Mouse (Mus musculus) forebrain, embryonic 10.5 days (tissue): Measurements from ENCODE around the gene Slf2. TPM values are rescaled to one million over a fixed set of nuclear protein-coding genes. Genes with fewer than 3 reads are reported as not detected.

Experiments
- DNase-seq: peaks from one replicate; pipeline ENCODE4 v3.0.0-alpha.2; 2017; ENCODE audit warnings: low spot score; ENCODE audit errors: extremely low spot score
- H3K27ac ChIP-seq: fragments of 300-500 bp; sonication (generic); 2 replicates; pipeline ENCODE4 v1.5.1; 2016; ENCODE audit warnings: mild to moderate bottlenecking
- H3K27me3 ChIP-seq: fragments of 300-500 bp; sonication (generic); 2 replicates; pipeline ENCODE4 v1.6.1; 2016; ENCODE audit warnings: mild to moderate bottlenecking; ENCODE audit not compliant: poor library complexity, severe bottlenecking
- H3K36me3 ChIP-seq: fragments of 300-500 bp; sonication (generic); replicated peaks from 2 replicates; pipeline ENCODE4 v1.6.1; 2016; ENCODE audit warnings: mild to moderate bottlenecking, moderate library complexity
- H3K4me1 ChIP-seq: fragments of 300-500 bp; sonication (generic); 2 replicates; pipeline ENCODE4 v1.6.1; 2016
- H3K4me3 ChIP-seq: fragments of 300-500 bp; sonication (generic); 2 replicates; pipeline ENCODE4 v1.5.1; 2016; ENCODE audit warnings: mild to moderate bottlenecking, moderate library complexity
- H3K9me3 ChIP-seq: fragments of 300-500 bp; sonication (generic); 2 replicates; pipeline ENCODE4 v1.6.1; 2016; ENCODE audit warnings: mild to moderate bottlenecking, moderate library complexity
- WGBS: fragments of 180-500 bp; shearing (Covaris S2); methylation state at CpG from one replicate; pipeline ENCODE4 v1.1.7; 2016; 5-methylcytosine and 5-hydroxymethylcytosine counted together
- polyA plus RNA-seq: library from polyadenylated mRNA; unstranded; fragments of >200 nt; fragmentation: Nextera tagmentation; extraction: Ambion mirVana; gene quantifications from 2 replicates; pipeline ENCODE4 v1.2.1, GENCODE M21; 2016

Slf2 gene
- polyA plus RNA-seq, 1 experiment from 2014 or later: 53.9 TPM

DNA sequence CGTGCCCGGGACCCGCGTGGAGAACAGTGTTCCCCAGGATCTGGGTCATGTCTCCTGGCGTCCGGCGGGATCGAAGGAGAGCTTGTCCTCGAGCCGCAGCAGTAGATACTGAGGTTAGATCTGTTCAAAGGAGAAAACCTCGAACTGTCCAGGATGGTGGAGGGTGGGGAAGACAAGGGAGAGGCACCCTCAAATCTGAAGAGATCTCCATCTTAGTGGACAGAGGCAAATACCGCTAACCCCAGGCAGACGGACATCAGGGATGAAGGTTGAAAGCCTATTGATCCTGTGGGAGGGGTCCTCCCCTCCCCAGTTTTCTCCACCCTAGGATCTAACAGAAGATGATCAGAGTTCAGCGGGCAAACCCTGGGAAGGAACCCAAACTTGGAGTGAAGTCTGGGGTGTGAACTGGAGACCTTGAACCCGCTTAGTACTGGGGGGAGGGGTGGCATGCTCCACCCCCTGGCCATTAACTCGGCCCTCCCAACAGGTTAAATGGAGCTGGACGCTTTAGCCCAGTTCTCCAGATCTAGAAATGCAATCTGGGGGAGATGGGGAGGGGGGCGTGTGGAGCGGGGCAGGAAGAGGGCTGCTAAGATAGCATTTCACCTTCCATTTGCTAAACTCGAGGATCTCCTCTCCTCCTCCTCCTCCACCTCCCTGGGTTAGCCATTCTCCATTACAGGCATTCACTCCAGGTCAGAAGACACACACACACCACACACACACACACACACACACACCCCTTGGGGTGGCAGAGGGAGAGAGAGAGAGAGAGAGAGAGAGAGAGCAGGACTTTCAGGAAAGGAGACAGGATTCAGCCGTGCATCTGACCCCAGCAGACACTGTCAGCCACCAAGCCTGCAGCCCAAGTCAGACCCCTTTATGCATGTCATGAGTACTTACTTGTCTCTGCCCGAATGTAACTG, 58.9 kb downstream of the Slf2 start:
- Histone ChIP-seq H3K9me3 (no peaks in the 10 kb centered on the region), H3K27me3 (peaks cover 33% of the 10 kb centered on the region), H3K27ac (peak overlapping the region; percentile 88), H3K36me3 (peaks cover 10% of the 10 kb centered on the region), H3K4me1 (peaks cover 49% of the 10 kb centered on the region), H3K4me3 (peak overlapping the region; percentile 79)
- no peak for DNase-seq
- 8% methylated on average over 22 of the region's 22 CpGs for WGBS

DNA sequence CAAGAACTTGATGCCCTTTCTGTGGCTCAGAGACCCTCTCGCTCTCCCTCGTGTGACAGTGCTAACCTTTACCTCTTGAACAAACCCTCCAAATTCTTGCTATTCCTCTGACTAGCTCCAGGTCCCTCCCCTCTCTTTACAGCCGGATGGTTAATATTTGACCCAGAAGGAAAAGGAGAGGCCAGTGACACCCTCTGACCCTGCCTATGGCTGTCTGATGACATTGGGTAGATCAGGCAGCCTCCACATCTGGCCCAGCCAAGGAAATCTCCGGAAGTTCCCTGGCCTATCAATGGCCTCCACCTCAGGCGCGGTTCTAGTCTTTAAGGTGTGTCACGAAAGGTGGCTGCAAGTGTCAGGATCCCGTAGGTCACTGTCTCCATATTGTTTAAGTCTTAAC, 60.1 kb downstream of the Slf2 start:
- H3K9me3 ChIP-seq: no peaks in the 10 kb centered on the region
- 78% methylated on average over 8 of the region's 8 CpGs for WGBS
- H3K4me1 ChIP-seq: peaks cover 49% of the 10 kb centered on the region
- no peak for DNase-seq
- 0 out of 2 replicates have a peak overlapping the region, but pooled peaks have one; percentile 53 for H3K27ac ChIP-seq
- peaks cover 10% of the 10 kb centered on the region for H3K36me3 ChIP-seq
- peak overlapping the region; percentile 79; the same call in 1 of the 2 replicates for H3K4me3 ChIP-seq
- H3K27me3 ChIP-seq: peaks cover 33% of the 10 kb centered on the region

DNA sequence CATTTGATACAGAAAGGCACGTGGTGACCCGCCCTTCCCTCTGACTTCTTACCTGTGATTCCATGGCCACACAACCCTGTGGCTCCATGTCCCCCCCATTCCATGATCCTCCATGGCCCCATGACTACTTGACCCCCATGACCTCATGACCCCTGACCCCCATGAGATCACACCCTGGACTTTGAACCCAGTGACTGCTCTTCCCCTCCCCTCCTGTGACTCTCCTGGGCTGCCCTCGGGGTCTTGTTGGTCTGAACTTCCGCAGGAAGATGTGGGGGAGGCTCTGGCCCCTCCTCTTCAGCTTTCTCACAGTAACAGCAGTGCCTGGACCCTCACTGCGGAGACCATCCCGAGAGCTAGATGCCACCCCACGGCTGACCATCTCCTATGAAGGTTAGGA, 61.3 kb downstream of the Slf2 start:
- WGBS: 55% methylated on average over 7 of the region's 7 CpGs
- Histone ChIP-seq H3K27me3 (peaks cover 26% of the 10 kb centered on the region), H3K4me1 (peaks cover 49% of the 10 kb centered on the region), H3K36me3 (peaks cover 17% of the 10 kb centered on the region), H3K27ac (no peak overlapping the region), H3K9me3 (no peaks in the 10 kb centered on the region), H3K4me3 (no peak overlapping the region; the same call in 1 of the 2 replicates)
- no peak for DNase-seq

DNA sequence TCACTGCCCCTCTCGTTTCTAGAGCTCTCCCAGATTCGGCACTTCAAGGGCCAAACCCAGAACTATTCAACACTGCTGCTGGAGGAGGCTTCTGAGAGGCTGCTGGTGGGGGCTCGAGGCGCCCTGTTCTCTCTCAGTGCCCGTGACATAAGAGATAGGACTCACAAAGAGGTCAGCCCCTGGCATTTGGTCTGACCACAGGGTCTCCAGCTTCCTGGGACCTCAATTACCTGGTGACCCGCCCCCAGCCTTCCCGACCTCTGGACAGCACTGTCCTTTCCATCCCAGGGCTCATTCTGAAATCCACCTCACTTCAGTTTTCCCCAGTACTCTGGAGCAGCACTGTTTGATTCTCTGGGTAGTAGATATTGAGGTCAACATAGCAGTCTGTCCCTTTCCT, 61.8 kb downstream of the Slf2 start:
- 68% methylated on average over 7 of the region's 7 CpGs for WGBS
- Histone ChIP-seq H3K27ac (no peak overlapping the region), H3K36me3 (peaks cover 22% of the 10 kb centered on the region), H3K4me1 (peaks cover 52% of the 10 kb centered on the region), H3K27me3 (peaks cover 21% of the 10 kb centered on the region), H3K9me3 (no peaks in the 10 kb centered on the region), H3K4me3 (no peak overlapping the region; the same call in 1 of the 2 replicates)
- no peak for DNase-seq

DNA sequence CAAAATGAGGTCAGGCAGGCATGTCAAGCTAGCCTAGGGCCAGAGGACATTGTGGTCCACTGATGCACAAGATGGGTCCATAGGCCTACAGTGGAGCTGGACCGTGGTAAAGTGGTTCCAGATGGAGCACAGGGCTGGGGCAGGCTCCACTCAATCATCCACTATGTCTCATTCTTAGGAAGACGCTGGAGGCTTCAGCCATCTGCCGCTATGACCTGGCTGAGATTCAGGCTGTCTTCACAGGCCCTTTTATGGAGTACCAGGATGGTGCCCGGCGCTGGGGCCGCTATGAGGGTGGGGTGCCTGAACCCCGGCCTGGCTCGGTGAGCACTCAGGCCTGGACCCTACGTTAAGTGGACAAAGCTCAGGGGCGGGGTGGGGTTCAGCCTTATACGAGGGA, 66.8 kb downstream of the Slf2 start:
- H3K36me3 ChIP-seq: peaks cover 64% of the 10 kb centered on the region
- H3K4me3 ChIP-seq: no peak overlapping the region
- H3K27me3 ChIP-seq: no peaks in the 10 kb centered on the region
- WGBS: 82% methylated on average over 11 of the region's 11 CpGs
- no peaks in the 10 kb centered on the region for H3K9me3 ChIP-seq
- DNase-seq: no peak
- peaks cover 22% of the 10 kb centered on the region for H3K4me1 ChIP-seq
- H3K27ac ChIP-seq: no peak overlapping the region

DNA sequence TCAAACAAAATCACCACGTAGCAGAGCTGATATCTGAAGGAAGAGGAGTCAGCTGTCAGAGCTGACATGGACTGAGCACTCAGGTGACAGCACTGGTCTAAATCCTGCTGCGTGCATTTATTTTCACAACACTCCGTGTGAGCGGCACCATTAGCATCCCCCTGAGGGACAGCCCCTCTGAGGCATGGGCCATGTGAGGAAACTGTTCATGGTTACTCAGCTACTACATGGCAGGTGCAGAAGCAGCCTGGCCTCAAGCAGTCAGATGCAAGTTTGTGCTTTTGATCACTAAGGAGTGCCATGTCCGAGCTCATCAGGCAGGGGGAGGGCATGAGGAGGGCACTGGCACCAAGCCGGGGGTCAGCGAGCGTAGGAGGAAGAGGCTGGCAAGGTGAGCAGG, 68.7 kb downstream of the Slf2 start:
- Histone ChIP-seq H3K4me1 (peaks cover 21% of the 10 kb centered on the region), H3K27me3 (no peaks in the 10 kb centered on the region), H3K4me3 (no peak overlapping the region), H3K27ac (no peak overlapping the region), H3K36me3 (peaks cover 79% of the 10 kb centered on the region), H3K9me3 (no peaks in the 10 kb centered on the region)
- WGBS: 91% methylated on average over 8 of the region's 8 CpGs
- no peak for DNase-seq

DNA sequence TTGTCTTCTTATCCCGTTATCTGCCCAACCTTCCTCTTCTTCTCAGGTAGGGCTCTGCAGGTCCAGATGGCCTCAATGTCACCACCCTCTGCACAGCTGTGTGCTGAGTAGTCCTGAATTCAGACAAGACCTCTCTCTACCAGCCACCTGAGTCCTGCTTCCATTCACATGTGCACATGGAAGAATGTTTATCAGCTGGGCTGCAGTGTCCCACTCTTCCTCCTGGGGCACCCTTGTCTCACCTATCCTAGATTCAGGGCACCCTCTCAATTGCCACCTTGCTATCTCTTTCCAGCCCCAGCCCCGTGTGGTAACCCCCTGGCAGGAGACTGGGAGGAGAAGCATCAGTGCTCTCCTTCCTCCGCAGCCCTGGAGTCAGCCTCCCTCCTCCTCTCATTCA, 71.3 kb downstream of the Slf2 start:
- Histone ChIP-seq H3K27ac (no peak overlapping the region), H3K4me1 (peaks cover 41% of the 10 kb centered on the region), H3K36me3 (peaks cover 76% of the 10 kb centered on the region), H3K4me3 (no peak overlapping the region), H3K9me3 (no peaks in the 10 kb centered on the region), H3K27me3 (no peaks in the 10 kb centered on the region)
- no peak for DNase-seq
- 83% methylated on average over 3 of the region's 3 CpGs for WGBS

DNA sequence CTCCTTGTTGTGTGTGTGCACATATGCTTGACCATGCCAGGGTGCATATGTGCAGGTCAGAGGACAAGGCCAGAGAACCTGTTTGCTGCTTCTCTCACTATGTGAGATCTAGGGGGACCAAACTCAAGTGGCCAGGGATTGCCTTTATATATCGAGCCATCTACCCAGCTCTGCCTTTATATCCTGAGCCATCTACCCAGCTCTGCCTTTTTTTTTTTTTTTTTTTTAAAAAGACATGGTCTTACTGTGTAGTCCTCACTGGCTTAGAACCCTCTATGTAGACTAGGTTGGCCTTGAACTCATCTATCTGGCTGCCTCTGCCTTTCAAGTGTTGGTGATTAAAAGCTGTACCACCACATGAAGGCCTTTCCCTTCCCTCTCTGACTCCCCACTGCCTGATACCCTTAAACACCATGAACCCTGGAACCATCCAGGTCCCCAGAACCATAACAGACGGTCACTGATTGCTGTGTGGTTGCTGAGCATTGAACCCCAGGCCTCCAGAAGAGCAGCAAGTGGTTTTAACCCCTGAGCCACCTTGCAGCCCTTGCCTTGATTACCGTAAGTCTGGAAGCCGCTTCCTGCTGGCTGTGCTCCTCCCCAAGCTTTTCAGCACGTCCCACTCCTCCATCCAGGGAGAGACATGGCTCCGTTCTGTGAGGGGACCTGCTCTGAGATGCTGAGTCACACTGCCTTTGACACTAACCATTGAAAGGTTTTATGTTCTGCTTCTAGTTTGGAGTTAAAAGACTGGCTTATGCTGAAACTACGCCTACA, 73.0 kb downstream of the Slf2 start:
- peaks cover 41% of the 10 kb centered on the region for H3K4me1 ChIP-seq
- H3K36me3 ChIP-seq: peaks cover 76% of the 10 kb centered on the region
- no peak overlapping the region for H3K4me3 ChIP-seq
- DNase-seq: no peak
- no peak overlapping the region for H3K27ac ChIP-seq
- WGBS: 89% methylated on average over 7 of the region's 7 CpGs
- no peaks in the 10 kb centered on the region; the same call in 1 of the 2 replicates for H3K9me3 ChIP-seq
- H3K27me3 ChIP-seq: no peaks in the 10 kb centered on the region

DNA sequence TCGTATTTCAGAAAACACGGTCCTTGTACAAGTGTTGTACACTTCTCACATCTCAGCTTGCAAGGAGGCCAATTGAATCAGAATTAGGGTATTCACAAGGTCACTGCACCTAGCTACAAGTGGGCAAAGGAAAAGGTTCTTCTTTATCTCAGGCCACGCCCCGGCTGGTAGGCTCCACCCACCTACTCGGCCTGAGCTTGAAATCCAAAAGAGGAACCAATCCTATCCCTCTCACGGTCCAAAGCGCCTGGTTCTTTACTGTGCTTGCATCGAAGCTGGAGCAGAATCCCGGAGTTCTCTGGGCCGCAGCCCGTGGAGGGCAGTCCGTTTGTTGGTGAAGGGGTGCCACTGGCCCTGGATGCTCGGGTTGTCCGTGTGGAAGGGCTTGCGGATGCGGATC, 74.5 kb downstream of the Slf2 start, which contains the start of gene Twnk:
Gene Twnk (plus strand): TSS at position 220 of the 400 bp plus-strand sequence.
- H3K27ac ChIP-seq: peak within 1 kb of the TSS; percentile 88
- 12% methylated on average over 16 of the region's 16 CpGs for WGBS
- H3K9me3 ChIP-seq: no peaks in the 10 kb centered on the region; the same call in 1 of the 2 replicates
- H3K4me3 ChIP-seq: peak within 1 kb of the TSS; percentile 73
- H3K36me3 ChIP-seq: peaks cover 76% of the 10 kb centered on the region
- H3K4me1 ChIP-seq: peaks cover 44% of the 10 kb centered on the region
- no peak for DNase-seq
- no peaks in the 10 kb centered on the region for H3K27me3 ChIP-seq

DNA sequence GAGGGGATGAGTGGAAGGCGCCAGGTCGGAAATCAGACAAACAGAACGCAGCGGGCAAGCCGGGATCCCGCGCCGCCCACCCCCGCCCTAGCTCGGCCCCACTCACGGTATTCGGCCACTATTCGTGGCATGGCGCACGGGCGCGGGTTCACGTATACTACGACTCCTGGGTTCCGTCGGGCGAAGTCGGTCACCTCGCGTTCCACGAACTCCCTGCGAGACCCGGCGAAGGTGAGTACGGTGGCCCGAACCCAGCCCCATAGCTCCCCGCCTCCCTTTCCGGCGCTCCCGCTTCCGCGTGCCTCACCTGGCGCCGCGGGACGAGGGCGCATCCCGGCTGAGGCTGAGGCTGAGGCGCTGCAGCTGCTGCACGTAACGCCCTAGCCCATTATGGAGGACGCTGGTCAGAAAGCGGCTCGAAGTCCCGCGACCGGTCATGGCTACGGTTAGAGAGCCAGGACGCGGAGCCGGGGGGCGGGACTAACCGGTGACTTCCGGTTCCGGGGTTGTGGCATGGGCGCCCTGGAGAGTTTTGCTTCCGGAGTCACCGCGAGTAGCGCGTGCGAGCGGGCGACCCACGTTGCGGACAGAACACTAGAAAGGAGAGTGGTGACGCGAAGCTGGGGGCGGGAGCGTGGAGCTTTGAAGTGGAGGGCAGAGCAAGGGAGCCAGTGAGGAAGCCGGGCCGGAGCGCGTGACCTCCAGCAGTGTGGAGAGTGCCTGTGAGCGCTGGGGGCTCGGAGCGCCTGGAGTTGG, 75.2 kb downstream of the Slf2 start, which contains the start of gene Mrpl43:
Gene Mrpl43 (minus strand): TSS at position 486 of the 756 bp plus-strand sequence.
- peak; percentile 95 for DNase-seq
- Histone ChIP-seq H3K9me3 (no peaks in the 10 kb centered on the region; the same call in 1 of the 2 replicates), H3K27ac (peak within 1 kb of the TSS; percentile 88), H3K4me1 (peaks cover 44% of the 10 kb centered on the region), H3K4me3 (peak within 1 kb of the TSS; percentile 73), H3K36me3 (peaks cover 76% of the 10 kb centered on the region), H3K27me3 (no peaks in the 10 kb centered on the region)
- under 1% methylated on average over 82 of the region's 82 CpGs for WGBS

DNA sequence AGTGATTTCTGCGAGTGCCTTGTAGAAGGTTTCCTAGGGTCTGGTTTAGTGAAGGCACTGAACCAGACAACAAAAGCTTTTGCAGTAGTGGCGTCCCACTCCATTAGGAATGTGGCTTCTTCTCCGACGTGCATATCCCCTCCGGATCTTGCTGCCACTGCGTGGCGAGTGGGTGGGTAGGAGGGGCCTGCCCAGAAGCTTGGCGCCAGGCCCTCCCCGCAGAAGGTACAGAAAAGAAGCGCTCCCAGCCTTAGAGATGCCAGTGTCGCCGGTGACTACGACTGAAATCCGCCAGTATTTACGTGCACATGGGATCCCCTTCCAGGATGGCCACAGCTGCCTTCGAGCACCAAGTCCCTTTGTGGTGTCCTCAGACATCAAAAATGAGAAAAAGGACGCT, 76.1 kb downstream of the Slf2 start:
- peaks cover 76% of the 10 kb centered on the region for H3K36me3 ChIP-seq

More for the DNA sequence above, 76.1 kb downstream of the Slf2 start:
- no peak for DNase-seq
- 55% methylated on average over 17 of the region's 17 CpGs for WGBS
- no peaks in the 10 kb centered on the region; the same call in 1 of the 2 replicates for H3K9me3 ChIP-seq
- peak overlapping the region; percentile 88 for H3K27ac ChIP-seq
- peaks cover 35% of the 10 kb centered on the region for H3K4me1 ChIP-seq
- no peaks in the 10 kb centered on the region for H3K27me3 ChIP-seq
- H3K4me3 ChIP-seq: peak overlapping the region; percentile 73
